Mouse (Mus musculus): ENCODE measurements around the gene Yipf3.

- TF ChIP-seq CTCF (conservative IDR thresholded peaks at IDR 0.05 in 1 of 2, IDR thresholded peaks at IDR 0.05 in 1 of 2; ENCODE audit: low read depth in 2 of 2, low read length in 2 of 2) (no peak), SIN3A (IDR thresholded peaks at IDR 0.05; ENCODE audit: low read length) (no peak), IRF4 (IDR thresholded peaks at IDR 0.05; ENCODE audit: low read depth, low read length) (no peak), POLR2A (IDR thresholded peaks at IDR 0.05; ENCODE audit: low read depth, low read length) (no peak)
Measured at GRCm38 (mm10) chr17:46274465-46274864, 26.6 kb downstream of the Yipf3 start.
